Mouse (Mus musculus): ENCODE data around the gene Eomes.

- TF ChIP-seq CTCF (IDR thresholded peaks at IDR 0.05; ENCODE audit: insufficient read depth, low read length) (peak; percentile 36), POLR2A (IDR thresholded peaks at IDR 0.05; ENCODE audit: borderline replicate concordance, extremely low read depth, low read depth, low read length) (no peak)
Observed at GRCm38 (mm10) chr9:118488138-118488895, 10.3 kb downstream of the Eomes start.
